Mouse (Mus musculus) neural tube, embryonic 15.5 days (tissue): ENCODE results near the gene Gabbr2. TPM values are rescaled to one million over a fixed set of nuclear protein-coding genes. Genes with fewer than 3 reads are reported as not detected.

ENCODE experiments used
- ATAC-seq: fragments of 200-750 bp; cut with Nextera tagmentation; 2 replicates; pipeline ENCODE4 v1.8.0; 2017; ENCODE audit warnings: mild to moderate bottlenecking, moderate TSS enrichment, moderate library complexity; ENCODE audit not compliant: low FRiP score
- H3K27ac ChIP-seq: fragments of 300-500 bp; sonication (generic); replicated peaks from 2 replicates; pipeline ENCODE4 v1.5.1; 2015; ENCODE audit warnings: mild to moderate bottlenecking, inconsistent platforms
- H3K27me3 ChIP-seq: fragments of 300-500 bp; sonication (generic); replicated peaks from 2 replicates; pipeline ENCODE4 v1.6.1; 2015; ENCODE audit warnings: inconsistent platforms
- H3K36me3 ChIP-seq: fragments of 300-500 bp; sonication (generic); 2 replicates; pipeline ENCODE4 v1.6.1; 2015; ENCODE audit warnings: inconsistent platforms
- H3K4me1 ChIP-seq: fragments of 300-500 bp; sonication (generic); 2 replicates; pipeline ENCODE4 v1.6.1; 2015; ENCODE audit warnings: inconsistent platforms
- H3K4me2 ChIP-seq: fragments of 300-500 bp; sonication (generic); 2 replicates; pipeline ENCODE4 v1.6.1; 2015; ENCODE audit warnings: inconsistent platforms, mild to moderate bottlenecking, moderate library complexity
- H3K4me3 ChIP-seq: fragments of 300-500 bp; sonication (generic); replicated peaks from 2 replicates; pipeline ENCODE4 v1.5.1; 2015; ENCODE audit warnings: mild to moderate bottlenecking, inconsistent platforms
- H3K9ac ChIP-seq: fragments of 300-500 bp; sonication (generic); replicated peaks from 2 replicates; pipeline ENCODE4 v1.6.1; 2015; ENCODE audit warnings: mild to moderate bottlenecking, inconsistent platforms
- H3K9me3 ChIP-seq: fragments of 300-500 bp; sonication (generic); replicated peaks from 2 replicates; pipeline ENCODE4 v1.6.1; 2016; ENCODE audit warnings: inconsistent platforms
- WGBS: fragments of 180-500 bp; shearing (Covaris S2); methylation state at CpG from one replicate; pipeline ENCODE4 v1.1.7; 2015; ENCODE audit warnings: mixed read lengths; 5-methylcytosine and 5-hydroxymethylcytosine counted together
- polyA plus RNA-seq: library from polyadenylated mRNA; unstranded; fragments of >200 nt; fragmentation: Nextera tagmentation; extraction: Ambion mirVana; gene quantifications from 2 replicates; pipeline ENCODE4 v1.2.1, GENCODE M21; 2015

Gene Gabbr2
- polyA plus RNA-seq, 1 experiment from 2014 or later, result 12.5 TPM

DNA sequence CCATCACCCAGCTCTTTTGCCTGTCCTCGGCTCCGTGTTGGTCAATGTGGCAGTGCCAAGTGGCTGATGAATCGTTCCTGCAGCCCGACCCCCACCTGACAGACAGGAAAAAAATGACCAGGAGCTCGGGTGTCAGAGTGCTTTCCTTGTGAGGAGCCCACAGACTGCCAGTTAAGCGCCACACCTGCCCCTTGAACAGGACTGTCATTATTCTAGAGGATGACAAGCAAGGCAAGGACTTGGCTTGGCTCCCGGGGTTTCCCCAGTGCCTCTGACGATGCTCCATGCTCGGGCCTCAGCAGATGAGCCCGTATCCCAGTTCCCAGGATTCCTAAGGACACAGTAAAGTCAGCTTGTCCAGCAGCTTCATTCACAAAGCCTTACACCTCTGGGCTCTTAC is 20.8 kb upstream of the Gabbr2 start:
- Histone ChIP-seq H3K9me3 (no peaks in the 10 kb centered on the region), H3K27ac (no peak overlapping the region), H3K4me3 (no peak overlapping the region), H3K36me3 (peaks cover 21% of the 10 kb centered on the region), H3K27me3 (no peaks in the 10 kb centered on the region), H3K9ac (no peak overlapping the region), H3K4me2 (no peak overlapping the region), H3K4me1 (peaks cover 28% of the 10 kb centered on the region)
- peak; percentile 25; the same call in 1 of the 2 replicates for ATAC-seq
- WGBS, result 49% methylated on average over 10 of the region's 10 CpGs

DNA sequence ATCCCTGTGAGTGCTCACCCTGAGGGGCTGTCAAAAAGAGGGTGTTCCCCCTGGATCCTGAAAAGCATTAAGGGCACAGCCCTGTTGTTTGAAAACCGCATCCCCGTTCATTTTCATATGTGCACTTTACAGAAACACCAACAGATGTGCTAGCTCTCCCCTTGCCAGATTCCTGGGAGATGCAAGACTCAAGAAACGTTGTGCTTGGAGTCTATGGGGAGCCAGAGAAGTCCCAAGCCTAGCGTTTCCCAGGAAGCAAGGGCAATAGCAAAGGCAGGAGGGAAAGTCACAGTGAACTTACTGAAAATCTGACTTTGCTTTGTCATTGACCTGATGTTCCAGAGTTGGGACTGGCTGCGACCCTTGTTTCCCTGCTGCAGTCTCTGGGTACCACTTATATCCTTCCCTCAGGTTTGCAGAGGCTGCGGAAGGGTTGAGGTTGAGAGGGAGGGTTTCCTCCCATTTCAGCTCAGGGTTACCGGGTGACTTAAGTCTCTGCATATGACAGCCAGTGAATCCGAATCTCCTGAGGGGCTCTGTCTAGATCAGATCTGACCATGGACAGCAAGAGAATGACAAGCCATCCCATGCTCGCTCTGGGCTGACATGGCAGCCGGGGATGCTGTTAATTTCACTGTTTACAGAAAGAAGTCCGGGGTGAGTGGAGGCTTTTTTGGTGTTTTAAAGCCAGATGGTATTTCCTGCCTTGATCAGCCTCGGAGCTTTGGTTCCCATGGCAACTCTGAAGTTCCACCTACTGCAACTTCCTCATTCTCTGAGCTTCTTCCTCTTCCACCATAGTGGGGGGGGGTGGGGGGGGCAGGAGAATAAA is 18.9 kb upstream of the Gabbr2 start:
- Histone ChIP-seq H3K36me3 (peaks cover 3% of the 10 kb centered on the region), H3K9me3 (no peaks in the 10 kb centered on the region), H3K27me3 (no peaks in the 10 kb centered on the region), H3K4me1 (peaks cover 28% of the 10 kb centered on the region), H3K27ac (peak overlapping the region; percentile 37; the same call in 1 of the 2 replicates), H3K4me2 (peak overlapping the region; percentile 22), H3K9ac (no peak overlapping the region), H3K4me3 (no peak overlapping the region)
- 50% methylated on average over 12 of the region's 12 CpGs for WGBS
- 0 out of 2 replicates have a peak, but pooled peaks have one; percentile 12 for ATAC-seq

DNA sequence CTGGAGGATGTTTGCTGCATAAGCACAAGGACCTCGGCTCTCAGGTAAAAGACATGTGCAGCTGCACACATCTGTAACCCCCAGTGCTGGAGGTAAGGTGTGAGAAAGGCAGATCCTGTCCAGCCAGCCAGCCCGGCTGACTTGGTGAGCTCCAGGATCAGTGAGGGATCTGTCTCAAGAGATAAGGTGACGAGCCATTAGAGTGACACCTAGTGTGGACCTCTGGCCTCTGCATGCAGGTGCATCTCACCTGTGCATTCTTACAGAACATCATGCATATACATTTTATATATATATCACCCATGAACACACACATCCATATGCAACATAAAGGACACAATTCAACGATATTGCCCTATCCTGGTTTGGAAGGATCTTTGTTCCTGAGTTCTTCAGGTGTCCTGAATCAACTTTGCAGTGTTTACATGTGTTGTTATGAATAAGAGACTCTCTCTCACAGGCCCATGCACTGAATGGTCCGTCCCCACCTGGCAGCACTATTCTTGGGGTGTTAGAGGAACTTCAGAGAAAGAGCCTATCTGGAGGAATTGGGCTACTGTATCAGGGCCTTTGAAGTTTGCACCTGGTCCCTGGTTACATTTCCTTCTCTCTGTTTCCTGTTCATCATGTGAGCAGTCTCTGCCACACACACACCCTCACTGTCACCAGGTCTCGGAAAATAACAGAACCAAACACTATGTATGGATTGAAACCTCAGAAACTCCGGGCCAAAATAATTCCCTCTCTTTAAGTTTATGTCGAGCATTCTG is 9.1 kb upstream of the Gabbr2 start:
- H3K27ac ChIP-seq, result no peak overlapping the region
- 0 out of 2 replicates have a peak, but pooled peaks cover 2% of the 10 kb centered on the region for H3K27me3 ChIP-seq
- H3K4me1 ChIP-seq, result no peaks in the 10 kb centered on the region
- no peaks in the 10 kb centered on the region for H3K9me3 ChIP-seq
- H3K4me2 ChIP-seq, result no peak overlapping the region
- H3K36me3 ChIP-seq, result no peaks in the 10 kb centered on the region
- ATAC-seq, result no peak
- WGBS, result 72% methylated on average over 8 of the region's 8 CpGs
- H3K9ac ChIP-seq, result no peak overlapping the region
- H3K4me3 ChIP-seq, result no peak overlapping the region

DNA sequence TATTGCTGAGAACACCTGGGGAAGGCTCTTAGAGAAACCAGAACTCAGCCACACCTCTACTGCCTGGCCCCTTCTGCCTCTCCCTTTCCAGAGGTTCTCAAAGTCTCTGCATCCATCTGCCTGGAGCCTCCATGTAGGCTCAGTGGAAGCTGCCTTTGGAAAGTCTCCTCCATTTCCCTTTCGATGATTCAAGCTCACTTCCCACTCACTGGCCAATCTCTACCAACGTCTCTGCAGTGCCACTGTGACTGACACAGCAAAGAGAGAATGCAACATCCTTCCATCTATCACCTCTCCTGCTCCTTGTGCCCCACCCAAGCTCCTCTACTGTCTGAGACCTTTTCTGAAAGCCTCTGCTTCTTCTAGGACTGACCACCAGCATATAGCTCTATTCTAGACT is 6.3 kb upstream of the Gabbr2 start:
- no peak overlapping the region for H3K4me2 ChIP-seq
- H3K9me3 ChIP-seq, result no peaks in the 10 kb centered on the region
- ATAC-seq, result no peak
- 91% methylated on average over 2 of the region's 2 CpGs for WGBS
- H3K27me3 ChIP-seq, result peaks cover 16% of the 10 kb centered on the region
- no peak overlapping the region for H3K9ac ChIP-seq
- H3K27ac ChIP-seq, result no peak overlapping the region
- H3K4me3 ChIP-seq, result no peak overlapping the region
- peaks cover 7% of the 10 kb centered on the region for H3K4me1 ChIP-seq
- H3K36me3 ChIP-seq, result no peaks in the 10 kb centered on the region

DNA sequence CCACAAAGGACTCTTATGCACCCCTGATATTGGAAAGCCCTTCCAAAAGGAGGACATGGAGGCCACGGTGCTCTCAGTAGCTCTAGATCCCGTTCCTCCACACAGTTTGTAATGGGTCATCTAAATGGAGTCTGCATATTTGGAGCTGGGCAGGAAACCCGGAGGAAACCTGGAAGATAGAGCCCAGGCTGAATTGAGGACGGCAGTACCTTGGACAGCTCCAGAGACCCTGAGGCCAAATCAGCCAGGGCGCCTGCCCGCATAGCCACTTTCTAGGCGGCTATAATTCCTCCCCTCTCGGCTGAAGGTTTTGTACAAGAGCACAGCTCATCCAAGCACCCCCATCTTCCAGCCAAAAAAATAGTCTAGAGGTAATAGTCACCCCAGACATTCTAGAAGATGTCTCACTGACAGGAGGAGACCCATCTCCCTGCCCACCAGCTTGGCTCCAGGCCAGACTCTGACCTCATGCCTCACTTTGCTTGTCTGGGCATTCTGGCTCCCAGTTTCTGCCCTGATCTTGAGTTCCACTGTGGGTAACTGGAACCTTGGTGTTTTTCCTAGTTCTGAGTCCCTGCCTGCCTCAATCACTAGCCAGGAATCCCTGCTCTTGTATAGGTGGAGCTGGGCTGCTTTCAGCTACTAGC is 1.3 kb upstream of the Gabbr2 start:
- no peaks in the 10 kb centered on the region for H3K36me3 ChIP-seq
- H3K4me1 ChIP-seq, result peaks cover 52% of the 10 kb centered on the region
- 0 out of 2 replicates have a peak overlapping the region, but pooled peaks have one; percentile 2 for H3K4me2 ChIP-seq
- ATAC-seq, result no peak
- 6% methylated on average over 8 of the region's 8 CpGs for WGBS
- peaks cover 33% of the 10 kb centered on the region for H3K27me3 ChIP-seq
- H3K9ac ChIP-seq, result no peak overlapping the region
- no peak overlapping the region for H3K27ac ChIP-seq
- H3K9me3 ChIP-seq, result no peaks in the 10 kb centered on the region
- H3K4me3 ChIP-seq, result no peak overlapping the region

DNA sequence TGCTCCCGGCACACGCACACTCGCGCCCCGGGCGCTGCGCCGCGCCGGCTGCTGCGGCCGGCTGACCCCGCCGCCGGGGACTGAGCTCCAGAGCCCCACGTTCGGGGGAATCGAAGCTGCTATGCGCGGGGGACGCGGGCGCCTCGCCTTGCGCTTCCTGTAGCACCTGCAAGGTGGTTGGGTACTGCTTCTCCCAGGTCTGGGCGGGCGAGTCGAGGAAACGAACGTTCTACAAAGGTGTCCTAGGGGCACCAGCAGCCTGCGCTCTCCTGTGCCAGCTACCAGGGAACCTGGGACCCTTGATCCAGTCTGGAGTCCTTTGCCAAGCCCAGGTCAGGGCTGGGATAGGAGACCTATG is 265 bp upstream of the Gabbr2 start:
- H3K27ac ChIP-seq, result peak overlapping the region; percentile 90
- peak overlapping the region; percentile 82 for H3K4me2 ChIP-seq
- under 1% methylated on average over 30 of the region's 31 CpGs for WGBS
- H3K4me3 ChIP-seq, result peak overlapping the region; percentile 71
- H3K9me3 ChIP-seq, result no peaks in the 10 kb centered on the region
- no peaks in the 10 kb centered on the region for H3K36me3 ChIP-seq
- peaks cover 33% of the 10 kb centered on the region for H3K27me3 ChIP-seq
- ATAC-seq, result peak; percentile 20
- H3K9ac ChIP-seq, result peak overlapping the region; percentile 89
- H3K4me1 ChIP-seq, result peaks cover 56% of the 10 kb centered on the region

DNA sequence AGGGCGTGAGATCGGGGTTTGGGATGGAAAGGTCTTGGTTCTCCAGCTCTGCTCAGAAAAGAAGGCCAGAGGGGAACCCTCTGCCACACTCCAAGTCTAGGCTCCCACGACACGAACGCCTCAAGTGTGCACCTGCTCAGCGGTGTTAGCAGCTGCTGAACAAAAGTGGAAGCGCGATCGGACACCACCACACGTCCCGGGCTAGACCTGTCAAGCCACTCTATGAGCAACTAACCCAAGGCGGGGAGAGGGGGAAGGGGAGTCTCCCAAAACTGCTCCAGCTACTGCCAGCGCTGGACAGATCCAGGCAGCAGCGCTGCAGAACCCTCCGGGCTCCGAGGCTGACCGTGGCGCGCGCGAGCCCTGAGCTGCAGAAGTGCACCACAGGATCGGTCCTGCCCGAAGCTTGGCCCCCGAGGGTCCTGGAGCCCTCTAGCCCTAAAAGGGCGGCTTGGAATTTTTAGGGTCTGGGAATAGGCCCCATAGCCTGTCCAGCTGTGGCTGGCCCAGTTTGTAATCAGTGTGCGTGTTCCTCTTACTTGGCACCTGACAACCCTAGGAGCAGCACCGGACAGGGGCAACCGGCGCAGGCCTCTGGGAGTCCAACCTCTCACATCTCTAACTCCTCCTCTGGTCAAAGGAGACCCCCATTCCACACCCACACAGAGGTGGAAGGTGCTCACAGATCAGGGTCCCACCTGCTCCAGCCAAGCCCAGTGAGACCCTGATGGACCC is 1.2 kb downstream of the Gabbr2 start:
- peaks cover 33% of the 10 kb centered on the region for H3K27me3 ChIP-seq
- peak; percentile 35 for ATAC-seq

DNA sequence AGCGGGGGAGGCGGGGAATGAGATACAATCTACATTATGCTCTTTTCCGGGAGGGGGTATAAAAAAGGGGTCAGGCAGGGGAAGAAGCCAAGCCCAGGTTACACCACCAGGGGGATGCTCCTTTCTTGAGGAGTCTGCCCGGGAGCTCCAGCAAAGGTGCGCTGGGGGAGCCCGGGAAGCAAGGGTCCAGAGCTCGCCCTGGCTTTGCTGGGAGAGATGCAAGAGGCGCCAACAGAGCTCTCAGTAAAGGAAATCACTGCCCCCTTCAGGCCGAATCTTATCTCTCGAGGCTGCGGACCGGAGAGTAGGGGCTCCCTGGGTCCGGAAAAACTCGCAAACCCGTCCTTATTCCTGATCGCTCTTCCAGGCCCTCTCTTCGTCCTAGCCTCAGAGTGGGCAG is 1.8 kb downstream of the Gabbr2 start:
- H3K4me2 ChIP-seq, result peak overlapping the region; percentile 82
- peak overlapping the region; percentile 89 for H3K9ac ChIP-seq
- peak overlapping the region; percentile 90 for H3K27ac ChIP-seq
- WGBS, result under 1% methylated on average over 17 of the region's 17 CpGs
- no peaks in the 10 kb centered on the region for H3K36me3 ChIP-seq
- peaks cover 60% of the 10 kb centered on the region for H3K4me1 ChIP-seq
- ATAC-seq, result peak; percentile 79
- peak overlapping the region; percentile 71 for H3K4me3 ChIP-seq
- peaks cover 28% of the 10 kb centered on the region for H3K27me3 ChIP-seq
- H3K9me3 ChIP-seq, result no peaks in the 10 kb centered on the region

More for the DNA sequence above, 1.2 kb downstream of the Gabbr2 start:
- H3K36me3 ChIP-seq, result no peaks in the 10 kb centered on the region
- whole genome bisulfite sequencing, result 4% methylated on average over 29 of the region's 29 CpGs
- peak overlapping the region; percentile 82 for H3K4me2 ChIP-seq
- peak overlapping the region; percentile 90 for H3K27ac ChIP-seq
- H3K4me3 ChIP-seq, result peak overlapping the region; percentile 71
- H3K9me3 ChIP-seq, result no peaks in the 10 kb centered on the region
- H3K9ac ChIP-seq, result peak overlapping the region; percentile 89
- peaks cover 60% of the 10 kb centered on the region for H3K4me1 ChIP-seq

DNA sequence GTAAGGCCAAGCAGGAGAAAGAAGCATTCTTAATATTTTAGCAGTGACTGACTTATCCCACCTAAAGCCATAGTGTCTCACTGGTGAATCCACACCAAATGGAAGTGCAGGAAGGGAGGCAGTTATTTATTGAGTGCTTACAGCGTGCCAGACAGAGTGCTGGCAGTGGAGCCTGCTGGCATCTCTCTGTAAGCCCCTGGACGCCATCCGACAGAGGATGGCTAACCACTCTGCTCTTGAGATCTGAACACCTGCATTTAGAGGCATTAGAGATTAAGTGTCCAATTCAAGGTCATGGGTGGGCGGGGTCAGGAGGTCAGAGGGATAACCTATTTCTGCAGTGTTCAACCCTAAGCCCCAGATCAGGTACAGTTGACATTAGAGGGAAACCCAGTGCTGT is 2.8 kb downstream of the Gabbr2 start:
- Histone ChIP-seq H3K27me3 (peaks cover 26% of the 10 kb centered on the region), H3K4me2 (peak overlapping the region; percentile 82), H3K9ac (no peak overlapping the region), H3K4me3 (peak overlapping the region; percentile 71), H3K36me3 (no peaks in the 10 kb centered on the region), H3K9me3 (no peaks in the 10 kb centered on the region), H3K4me1 (peaks cover 60% of the 10 kb centered on the region), H3K27ac (no peak overlapping the region)
- ATAC-seq, result no peak
- WGBS, result 61% methylated on average over 4 of the region's 4 CpGs

DNA sequence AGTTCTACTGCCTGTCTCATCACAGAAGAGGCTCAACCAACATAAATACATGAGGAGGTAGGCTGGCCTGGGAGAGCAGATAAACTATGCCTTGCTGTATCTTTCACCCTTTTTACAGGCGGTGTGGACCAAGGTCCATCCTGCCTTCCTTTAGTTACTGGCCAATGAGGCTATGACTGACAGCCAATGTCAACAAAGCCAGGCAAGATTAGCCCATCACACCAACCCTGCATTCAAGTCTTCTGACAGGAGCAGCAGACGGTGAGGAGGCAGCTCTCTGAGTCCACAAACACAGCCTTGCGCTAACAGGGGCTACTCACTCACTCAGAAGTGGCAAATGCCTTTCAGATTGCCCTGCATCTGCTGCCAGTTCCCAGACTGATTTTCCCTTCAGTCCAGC is 3.4 kb downstream of the Gabbr2 start:
- Histone ChIP-seq H3K9ac (no peak overlapping the region), H3K4me2 (peak overlapping the region; percentile 82; the same call in 1 of the 2 replicates), H3K27ac (no peak overlapping the region), H3K4me3 (no peak overlapping the region), H3K9me3 (no peaks in the 10 kb centered on the region), H3K4me1 (peaks cover 57% of the 10 kb centered on the region), H3K27me3 (peaks cover 20% of the 10 kb centered on the region), H3K36me3 (no peaks in the 10 kb centered on the region)
- no peak for ATAC-seq
- WGBS, result 70% methylated on average over 3 of the region's 3 CpGs

DNA sequence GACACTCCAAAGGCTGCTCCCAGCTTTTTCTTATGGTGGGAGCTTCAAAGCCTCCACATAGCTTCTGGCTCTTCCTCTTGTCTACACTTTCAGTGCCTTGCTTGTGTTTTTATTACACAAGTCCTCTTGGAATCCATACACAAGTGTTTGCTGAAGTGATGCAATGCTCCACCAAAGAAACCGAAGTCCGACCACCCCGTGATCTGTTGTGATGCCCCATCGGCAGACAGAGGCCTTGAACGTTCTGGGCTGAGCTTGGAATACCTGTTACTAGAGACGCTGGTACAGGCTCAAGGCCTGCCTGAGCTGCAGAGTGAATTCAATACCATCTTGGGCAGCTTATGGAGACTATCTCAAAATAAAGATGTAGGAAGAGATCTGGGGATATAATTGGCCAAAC is 3.9 kb downstream of the Gabbr2 start:
- no peak overlapping the region for H3K4me2 ChIP-seq
- peaks cover 52% of the 10 kb centered on the region for H3K4me1 ChIP-seq
- 93% methylated on average over 6 of the region's 6 CpGs for WGBS
- H3K36me3 ChIP-seq, result no peaks in the 10 kb centered on the region
- peaks cover 15% of the 10 kb centered on the region for H3K27me3 ChIP-seq
- no peak for ATAC-seq
- H3K27ac ChIP-seq, result no peak overlapping the region
- no peak overlapping the region for H3K9ac ChIP-seq
- H3K4me3 ChIP-seq, result no peak overlapping the region
- no peaks in the 10 kb centered on the region for H3K9me3 ChIP-seq
